Mouse (Mus musculus) urinary bladder, postnatal 25 days (tissue): ENCODE data around the gene Grpel1.

ENCODE experiments used
- DNase-seq: peaks from one replicate; pipeline ENCODE4 v3.0.0; 2022; ENCODE audit warnings: low spot score

Gene Grpel1

GRCm38 (mm10) chr5:36510956-36511355, 46.2 kb downstream of the Grpel1 start:
- no peak for DNase-seq

DNA sequence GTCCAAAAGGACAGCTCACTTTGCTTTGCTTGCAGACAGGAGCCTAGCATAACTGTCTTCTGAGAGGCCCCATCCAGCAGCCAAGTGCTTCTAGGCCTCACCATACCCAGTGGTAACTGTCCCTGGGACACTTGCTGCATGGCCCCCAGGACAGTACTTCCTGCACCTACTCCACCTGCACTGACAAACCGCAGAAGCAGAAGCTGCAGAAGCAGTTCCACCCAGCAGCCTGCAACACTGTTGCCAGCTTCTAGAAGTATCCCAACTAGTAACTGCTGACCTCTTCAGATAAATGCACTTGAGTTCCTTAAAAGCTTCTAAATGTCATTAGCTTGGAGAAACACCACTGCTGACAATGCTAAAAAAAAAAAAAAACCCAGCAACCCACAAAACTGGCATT, 50.3 kb downstream of the Grpel1 start:
- no peak for DNase-seq

- no peak for DNase-seq
Measured at GRCm38 (mm10) chr5:36515558-36515957, 50.8 kb downstream of the Grpel1 start.

DNA sequence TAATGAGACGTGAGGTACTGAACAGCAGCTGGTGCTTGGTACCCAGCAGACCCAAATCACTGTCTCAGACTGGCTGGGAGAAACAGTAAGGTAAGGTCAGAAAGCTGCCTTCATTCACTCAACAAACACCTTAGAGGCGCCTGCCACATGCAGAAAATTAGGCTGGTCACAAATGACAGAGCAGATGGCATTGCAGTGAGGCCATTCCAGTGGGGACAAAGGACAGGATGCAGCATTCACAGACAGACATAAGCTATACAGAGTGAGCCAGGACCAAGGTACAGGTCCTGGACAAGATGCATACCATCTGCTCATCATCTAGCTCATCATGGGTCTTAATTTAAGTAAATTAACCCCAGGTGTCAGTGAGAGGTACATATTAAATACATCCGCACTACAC, 52.8 kb downstream of the Grpel1 start:
- DNase-seq = no peak

GRCm38 (mm10) chr5:36519751-36520150, 55.0 kb downstream of the Grpel1 start:
- DNase-seq = no peak

DNA sequence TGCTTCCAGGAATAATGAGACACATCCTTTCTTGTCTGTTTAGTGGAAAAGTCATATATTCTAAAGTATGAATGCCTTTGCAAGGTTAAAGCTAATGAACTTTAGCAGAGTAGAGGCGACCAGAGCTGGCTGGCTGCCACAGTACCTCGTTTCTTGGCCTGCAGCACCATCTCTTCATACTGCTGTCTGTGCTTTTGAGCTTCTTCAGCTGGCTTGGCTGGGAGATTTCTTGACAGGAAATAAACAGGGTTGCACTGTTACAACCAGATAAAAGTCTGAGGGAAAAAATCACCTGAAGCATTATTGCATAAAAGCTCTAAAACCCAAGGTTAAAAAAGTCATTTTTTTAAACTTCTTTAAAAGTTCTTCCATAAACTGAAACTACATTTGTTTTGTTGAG, 58.0 kb downstream of the Grpel1 start:
- DNase-seq = no peak

GRCm38 (mm10) chr5:36523219-36523703, 58.5 kb downstream of the Grpel1 start:
- no peak for DNase-seq
